Mouse (Mus musculus) bone marrow, adult 2 months (tissue): ENCODE measurements around the gene Coq6.

ENCODE experiments used
- CTCF ChIP-seq: fragments of 200-500 bp; IDR thresholded peaks from 2 replicates; pipeline ENCODE4 v1.5.1; 2011; ENCODE audit warnings: low read length, control low read depth; ENCODE audit not compliant: control insufficient read depth, insufficient read depth
- POLR2A ChIP-seq: fragments of 200-500 bp; IDR thresholded peaks from 2 replicates; pipeline ENCODE4 v1.6.1; 2011; ENCODE audit warnings: low read depth, mild to moderate bottlenecking, control low read depth, low read length, borderline replicate concordance; ENCODE audit not compliant: control insufficient read depth

GRCm38 (mm10) chr12:84316006-84316405 is 45.5 kb upstream of the Coq6 start:
- TF ChIP-seq CTCF (no peak), POLR2A (no peak)
